8 mouse cellular contexts compared by ENCODE assay signal in genomic region chr3:152980431-152980830, GRCm38 (mm10). TPM values are rescaled to one million over a fixed set of nuclear protein-coding genes. Genes with fewer than 3 reads are reported as not detected.
DNase-seq lines count a peak whose midpoint lies in the region; ATAC-seq and TF ChIP-seq lines count a peak whose summit lies in the region.

No protein-coding gene starts in this region.

- 4% methylated on average over 5 of the region's 6 CpGs for WGBS in embryonic facial prominence, embryonic 14.5 days
- WGBS in hindbrain, postnatal 0 days: 4% methylated on average over 6 of the region's 6 CpGs
- 14% methylated on average over 6 of the region's 6 CpGs for WGBS in midbrain, embryonic 10.5 days
- 27% methylated on average over 6 of the region's 6 CpGs for WGBS in lung, adult 2 months

- H3K9ac ChIP-seq in embryonic facial prominence, embryonic 14.5 days (ENCODE audit: low read depth, low read length): peak overlapping the region; percentile 49; the same call in 1 of the 2 replicates
- peak overlapping the region; percentile 51 for H3K9ac ChIP-seq in hindbrain, postnatal 0 days (replicated peaks; ENCODE audit: low read length)

- H3K27me3 ChIP-seq in embryonic facial prominence, embryonic 14.5 days (replicated peaks; ENCODE audit: control insufficient read depth, insufficient read depth, low read length): peaks cover 28% of the 10 kb centered on the region
- H3K27me3 ChIP-seq in hindbrain, postnatal 0 days (ENCODE audit: insufficient read depth, low read length): no peaks in the 10 kb centered on the region; the same call in 1 of the 2 replicates
- H3K27me3 ChIP-seq in midbrain, embryonic 10.5 days (ENCODE audit: low read depth, poor library complexity, severe bottlenecking): peaks cover 56% of the 10 kb centered on the region

- peak; percentile 30 for ATAC-seq in embryonic facial prominence, embryonic 14.5 days (ENCODE audit: low read depth)
- peak; percentile 31; the same call in 1 of the 2 replicates for ATAC-seq in hindbrain, postnatal 0 days

- H3K9me3 ChIP-seq in embryonic facial prominence, embryonic 14.5 days (ENCODE audit: control insufficient read depth, low read length): no peaks in the 10 kb centered on the region
- H3K9me3 ChIP-seq in hindbrain, postnatal 0 days (ENCODE audit: low read length): no peaks in the 10 kb centered on the region
- no peaks in the 10 kb centered on the region for H3K9me3 ChIP-seq in midbrain, embryonic 10.5 days (replicated peaks)

- peak overlapping the region; percentile 77 for H3K4me2 ChIP-seq in embryonic facial prominence, embryonic 14.5 days (ENCODE audit: low read depth, low read length)
- H3K4me2 ChIP-seq in hindbrain, postnatal 0 days (ENCODE audit: low read depth, low read length): peak overlapping the region; percentile 85

- H3K27ac ChIP-seq in embryonic facial prominence, embryonic 14.5 days (replicated peaks; ENCODE audit: low read depth, low read length): no peak overlapping the region
- H3K27ac ChIP-seq in hindbrain, postnatal 0 days: 0 out of 2 replicates have a peak overlapping the region, but pooled peaks have one; percentile 46
- H3K27ac ChIP-seq in midbrain, embryonic 10.5 days (replicated peaks): no peak overlapping the region

- peaks cover 8% of the 10 kb centered on the region; the same call in 1 of the 2 replicates for H3K4me1 ChIP-seq in embryonic facial prominence, embryonic 14.5 days (ENCODE audit: control insufficient read depth, insufficient read depth, low read length)
- no peaks in the 10 kb centered on the region for H3K4me1 ChIP-seq in hindbrain, postnatal 0 days (ENCODE audit: insufficient read depth, low read length)
- peaks cover 22% of the 10 kb centered on the region for H3K4me1 ChIP-seq in midbrain, embryonic 10.5 days
- H3K4me1 ChIP-seq in lung, adult 2 months (ENCODE audit: control insufficient read depth, insufficient read depth, low read length): no peaks in the 10 kb centered on the region

- peak; percentile 39 for DNase-seq in layer of hippocampus, adult 11-12 months (ENCODE audit: low spot score)
- DNase-seq in layer of hippocampus, adult 8-10 months (ENCODE audit: low spot score in 2 of 2): no peak
- peak; percentile 32 for DNase-seq in embryonic facial prominence, embryonic 14.5 days (ENCODE audit: low spot score)
- DNase-seq in hindbrain, postnatal 0 days (ENCODE audit: low spot score): peak; percentile 44
- DNase-seq in midbrain, embryonic 10.5 days (ENCODE audit: low spot score): no peak
- DNase-seq in T-cell, adult 2 months (ENCODE audit: low spot score): no peak
- no peak for DNase-seq in lung, adult 2 months
- DNase-seq in urinary bladder, adult 2 months (ENCODE audit: low spot score): no peak

- no peaks in the 10 kb centered on the region for H3K36me3 ChIP-seq in embryonic facial prominence, embryonic 14.5 days (ENCODE audit: control insufficient read depth, insufficient read depth, low read length)
- no peaks in the 10 kb centered on the region for H3K36me3 ChIP-seq in hindbrain, postnatal 0 days (ENCODE audit: insufficient read depth, low read length)
- H3K36me3 ChIP-seq in midbrain, embryonic 10.5 days: no peaks in the 10 kb centered on the region

- TF ChIP-seq CTCF in hindbrain, postnatal 0 days (IDR thresholded peaks at IDR 0.05; ENCODE audit: low read depth): peak; percentile 40
- no peak for TF ChIP-seq CTCF in lung, adult 2 months (IDR thresholded peaks at IDR 0.05; ENCODE audit: insufficient read depth, low read length)

- TF ChIP-seq POLR2A in lung, adult 2 months (IDR thresholded peaks at IDR 0.05; ENCODE audit: borderline replicate concordance, extremely low read depth, low read depth, low read length): no peak

- peak overlapping the region; percentile 46 for H3K4me3 ChIP-seq in embryonic facial prominence, embryonic 14.5 days (ENCODE audit: low read depth, low read length)
- H3K4me3 ChIP-seq in hindbrain, postnatal 0 days (ENCODE audit: low read length): peak overlapping the region; percentile 46
- peak overlapping the region; percentile 69 for H3K4me3 ChIP-seq in midbrain, embryonic 10.5 days
- H3K4me3 ChIP-seq in lung, adult 2 months (replicated peaks; ENCODE audit: extremely low read depth, low read depth, low read length): no peak overlapping the region

RNA-seq across cellular contexts. Expression of gene St6galnac5, which starts 1.6 kb away (rescaled TPM):
- 100 to 1,000 TPM; 106 to 130 (median 121) TPM for total RNA-seq in layer of hippocampus, adult 8-10 months (2022)
- 1.1 and 1.2 TPM in 2 replicates for polyA plus RNA-seq in embryonic facial prominence, embryonic 14.5 days (2014; fragmentation: Nextera tagmentation; extraction: Ambion mirVana)
- 12.4 and 18.5 TPM in 2 replicates for total RNA-seq in hindbrain, postnatal 0 days (2014; rRNA removed)
- polyA plus RNA-seq in hindbrain, postnatal 0 days (2015; fragmentation: Nextera tagmentation; extraction: Ambion mirVana): 12.8 and 12.9 TPM in 2 replicates
- 1.5 and 1.8 TPM in 2 replicates for polyA plus RNA-seq in midbrain, embryonic 10.5 days (2016; fragmentation: Nextera tagmentation; extraction: Ambion mirVana)
- polyA plus RNA-seq in lung, adult 2 months (2012; rRNA removed): 0.67 and 1.2 TPM in 2 replicates
- polyA plus RNA-seq in urinary bladder, adult 2 months (2012; rRNA removed): 0.07 and 0.11 TPM in 2 replicates

Comparison
In these comparisons a context has a peak if more than half of its experiments do, and no peak if none do; other contexts are left out.
1. DNase-seq: peak in layer of hippocampus, adult 11-12 months (single experiment), embryonic facial prominence, embryonic 14.5 days (single experiment) and hindbrain, postnatal 0 days (single experiment); none in layer of hippocampus, adult 8-10 months (0 of 2), midbrain, embryonic 10.5 days (single experiment), T-cell, adult 2 months (single experiment), lung, adult 2 months (single experiment) and urinary bladder, adult 2 months (single experiment).